Mouse (Mus musculus) midbrain, embryonic 11.5 days (tissue): Measurements from ENCODE around the gene Zfp735. TPM values are rescaled to one million over a fixed set of nuclear protein-coding genes. Genes with fewer than 3 reads are reported as not detected.

Experiments used
- ATAC-seq: fragments of 200-750 bp; cut with Nextera tagmentation; 2 replicates; pipeline ENCODE4 v1.8.0; 2017; ENCODE audit warnings: moderate TSS enrichment, moderate library complexity; ENCODE audit not compliant: low FRiP score
- DNase-seq: peaks from one replicate; pipeline ENCODE4 v3.0.0; 2015; ENCODE audit warnings: low spot score; ENCODE audit errors: missing footprints
- H3K27ac ChIP-seq: fragments of 300-500 bp; sonication (generic); 2 replicates; pipeline ENCODE4 v1.5.1; 2014; ENCODE audit warnings: low read depth, low read length
- H3K27me3 ChIP-seq: fragments of 300-500 bp; sonication (generic); 2 replicates; pipeline ENCODE4 v1.6.1; 2014; ENCODE audit warnings: mild to moderate bottlenecking, low read length, moderate library complexity, mixed read lengths; ENCODE audit not compliant: control insufficient read depth, insufficient read depth
- H3K36me3 ChIP-seq: fragments of 300-500 bp; sonication (generic); 2 replicates; pipeline ENCODE4 v1.6.1; 2014; ENCODE audit warnings: mild to moderate bottlenecking, low read length, moderate library complexity, mixed read lengths; ENCODE audit not compliant: control insufficient read depth, insufficient read depth
- H3K4me1 ChIP-seq: fragments of 300-500 bp; sonication (generic); 2 replicates; pipeline ENCODE4 v1.6.1; 2014; ENCODE audit warnings: low read length; ENCODE audit not compliant: control insufficient read depth, insufficient read depth
- H3K4me2 ChIP-seq: fragments of 300-500 bp; sonication (generic); 2 replicates; pipeline ENCODE4 v1.6.1; 2014; ENCODE audit warnings: mild to moderate bottlenecking, moderate library complexity
- H3K4me3 ChIP-seq: fragments of 300-500 bp; sonication (generic); 2 replicates; pipeline ENCODE4 v1.5.1; 2014; ENCODE audit warnings: low read depth, low read length
- H3K9ac ChIP-seq: fragments of 300-500 bp; sonication (generic); 2 replicates; pipeline ENCODE4 v1.6.1; 2014; ENCODE audit warnings: low read length
- H3K9me3 ChIP-seq: fragments of 300-500 bp; sonication (generic); 2 replicates; pipeline ENCODE4 v1.6.1; 2016; ENCODE audit warnings: low read length; ENCODE audit not compliant: control insufficient read depth
- WGBS: fragments of 180-500 bp; shearing (Covaris S2); extraction: QIAGEN DNeasy Blood & Tissue Kit; methylation state at CpG from one replicate; pipeline ENCODE4 v1.1.7; 2014; 5-methylcytosine and 5-hydroxymethylcytosine counted together
- polyA plus RNA-seq: library from polyadenylated mRNA; unstranded; fragments of >200 nt; fragmentation: Nextera tagmentation; extraction: Ambion mirVana; gene quantifications from 2 replicates; pipeline ENCODE4 v1.2.1, GENCODE M21; 2014

Zfp735 gene
- not detected in 2 replicates for polyA plus RNA-seq

- Histone ChIP-seq H3K27ac (no peak within 1 kb of the TSS), H3K4me3 (no peak within 1 kb of the TSS), H3K9ac (no peak within 1 kb of the TSS), H3K4me2 (no peak within 1 kb of the TSS), H3K4me1 (no peaks in the 10 kb centered on the region), H3K36me3 (no peaks in the 10 kb centered on the region), H3K27me3 (no peaks in the 10 kb centered on the region), H3K9me3 (no peaks in the 10 kb centered on the region)
- 67% methylated on average over 2 of the region's 2 CpGs for WGBS
- DNase-seq = no peak
- ATAC-seq = no peak
Measured at GRCm38 (mm10) chr11:73688478-73688877, at the start of gene Zfp735. Zfp735 (plus strand) TSS chr11:73688778.

- no peak for ATAC-seq
- Histone ChIP-seq H3K27me3 (no peaks in the 10 kb centered on the region), H3K9ac (no peak overlapping the region), H3K4me3 (no peak overlapping the region), H3K4me1 (no peaks in the 10 kb centered on the region), H3K36me3 (no peaks in the 10 kb centered on the region), H3K27ac (no peak overlapping the region), H3K9me3 (peaks cover 14% of the 10 kb centered on the region; the same call in 1 of the 2 replicates), H3K4me2 (no peak overlapping the region)
- DNase-seq = no peak
Measured at GRCm38 (mm10) chr11:73759115-73759514, 70.5 kb downstream of the Zfp735 start.

Other genes with a start within 250 kb of the Zfp735 start
- not detected in 2 replicates for gene Olfr380, start 231.3 kb upstream of the Zfp735 start, polyA plus RNA-seq
- gene Olfr381, start 197.2 kb upstream of the Zfp735 start, polyA plus RNA-seq = not detected in 2 replicates
- not detected in 2 replicates for gene Olfr382, start 171.6 kb upstream of the Zfp735 start, polyA plus RNA-seq
- not detected in 2 replicates for gene Olfr385, start 95.8 kb upstream of the Zfp735 start, polyA plus RNA-seq
- gene Olfr384, start 90.2 kb upstream of the Zfp735 start, polyA plus RNA-seq = not detected in 2 replicates
- gene Olfr389, start 91.9 kb downstream of the Zfp735 start, polyA plus RNA-seq = not detected in 2 replicates
- not detected in 2 replicates for gene Olfr390, start 94.2 kb downstream of the Zfp735 start, polyA plus RNA-seq
- not detected in 2 replicates for gene Olfr391-ps, start 114.3 kb downstream of the Zfp735 start, polyA plus RNA-seq
- gene Olfr392, start 128.3 kb downstream of the Zfp735 start, polyA plus RNA-seq = not detected in 2 replicates
- gene Olfr393, start 162.7 kb downstream of the Zfp735 start, polyA plus RNA-seq = not detected in 2 replicates
- not detected in 2 replicates for gene Olfr394, start 202.0 kb downstream of the Zfp735 start, polyA plus RNA-seq
- not detected in 2 replicates for gene Olfr395, start 220.5 kb downstream of the Zfp735 start, polyA plus RNA-seq
- not detected in 2 replicates for gene Olfr23, start 247.9 kb downstream of the Zfp735 start, polyA plus RNA-seq